Mouse (Mus musculus) heart, embryonic 16.5 days (tissue): ENCODE measurements around the gene Kat14. TPM values are rescaled to one million over a fixed set of nuclear protein-coding genes. Genes with fewer than 3 reads are reported as not detected.

Experiments used
- ATAC-seq: fragments of 200-750 bp; cut with Nextera tagmentation; replicated peaks from 2 replicates; pipeline ENCODE4 v1.8.0; 2017; ENCODE audit warnings: moderate number of reproducible peaks; ENCODE audit not compliant: insufficient read depth, low FRiP score; ENCODE audit errors: extremely low read depth
- H3K27ac ChIP-seq: fragments of 300-500 bp; sonication (generic); 2 replicates; pipeline ENCODE4 v1.5.1; 2014; ENCODE audit warnings: mild to moderate bottlenecking, low read length, control low read depth, moderate library complexity
- H3K27me3 ChIP-seq: fragments of 300-500 bp; sonication (generic); 2 replicates; pipeline ENCODE4 v1.6.1; 2014; ENCODE audit warnings: low read length, mixed read lengths; ENCODE audit not compliant: control insufficient read depth, insufficient read depth
- H3K36me3 ChIP-seq: fragments of 300-500 bp; sonication (generic); 2 replicates; pipeline ENCODE4 v1.6.1; 2014; ENCODE audit not compliant: control insufficient read depth, insufficient read depth
- H3K4me1 ChIP-seq: fragments of 300-500 bp; sonication (generic); 2 replicates; pipeline ENCODE4 v1.6.1; 2014; ENCODE audit warnings: low read length, mixed read lengths; ENCODE audit not compliant: control insufficient read depth, insufficient read depth
- H3K4me2 ChIP-seq: fragments of 300-500 bp; sonication (generic); 2 replicates; pipeline ENCODE4 v1.6.1; 2014; ENCODE audit warnings: low read depth, mild to moderate bottlenecking, control low read depth, low read length
- H3K4me3 ChIP-seq: fragments of 300-500 bp; sonication (generic); 2 replicates; pipeline ENCODE4 v1.5.1; 2014; ENCODE audit warnings: mild to moderate bottlenecking, control low read depth, low read length
- H3K9ac ChIP-seq: fragments of 300-500 bp; sonication (generic); 2 replicates; pipeline ENCODE4 v1.6.1; 2014; ENCODE audit warnings: low read length, control low read depth
- H3K9me3 ChIP-seq: fragments of 300-500 bp; sonication (generic); replicated peaks from 2 replicates; pipeline ENCODE4 v1.6.1; 2016; ENCODE audit warnings: low read length; ENCODE audit not compliant: control insufficient read depth
- WGBS: fragments of 180-500 bp; shearing (Covaris S2); extraction: QIAGEN DNeasy Blood & Tissue Kit; methylation state at CpG from one replicate; pipeline ENCODE4 v1.1.7; 2014; 5-methylcytosine and 5-hydroxymethylcytosine counted together
- polyA plus RNA-seq: library from polyadenylated mRNA; unstranded; fragments of >200 nt; fragmentation: Nextera tagmentation; extraction: Ambion mirVana; gene quantifications from 2 replicates; pipeline ENCODE4 v1.2.1, GENCODE M21; 2015

Gene Kat14
- polyA plus RNA-seq, 1 experiment from 2014 or later = 28.0 TPM

DNA sequence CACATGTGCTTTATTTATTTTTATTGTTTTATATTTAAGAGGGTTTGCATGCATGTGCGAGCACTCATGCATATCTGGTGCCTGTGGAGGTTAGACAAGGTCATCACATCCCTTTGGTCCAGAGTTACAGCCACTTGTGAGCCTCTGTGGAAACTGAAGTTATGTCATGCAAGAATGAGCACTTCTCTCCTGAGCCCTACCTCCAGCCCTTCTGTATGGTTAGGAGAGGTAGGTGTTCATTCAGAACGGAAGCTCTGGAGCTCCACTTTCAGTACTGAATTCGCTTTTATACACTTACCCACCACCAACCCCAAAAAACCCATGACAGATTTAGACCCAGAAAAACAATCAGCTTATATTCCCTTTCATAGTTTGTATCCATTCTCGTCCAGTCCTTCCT lies 2.8 kb downstream of the Kat14 start:
- Histone ChIP-seq H3K4me1 (peaks cover 13% of the 10 kb centered on the region), H3K27ac (no peak overlapping the region), H3K4me3 (no peak overlapping the region), H3K9ac (no peak overlapping the region), H3K36me3 (peaks cover 28% of the 10 kb centered on the region), H3K9me3 (no peaks in the 10 kb centered on the region), H3K27me3 (no peaks in the 10 kb centered on the region), H3K4me2 (no peak overlapping the region)
- ATAC-seq = no peak
- WGBS = 78% methylated on average over 4 of the region's 4 CpGs

DNA sequence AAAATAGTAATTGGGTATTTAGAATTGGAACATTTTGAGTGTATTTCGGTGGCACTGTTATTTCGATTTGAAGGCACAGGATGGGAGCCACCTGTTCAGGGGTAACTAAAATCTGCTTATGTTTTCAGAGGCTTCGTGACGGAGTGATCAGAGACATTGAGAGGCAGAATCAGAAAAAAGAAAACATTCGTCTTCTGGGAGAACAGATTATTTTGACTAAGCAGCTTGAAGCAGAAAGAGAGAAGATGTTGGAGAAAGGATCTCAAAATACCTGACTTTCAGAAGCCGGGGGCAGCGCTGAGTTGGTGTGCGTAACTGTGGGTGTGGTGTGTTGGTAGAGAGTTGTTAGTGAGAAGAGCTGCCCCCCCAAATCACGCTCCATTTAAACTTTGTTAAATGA lies 4.3 kb downstream of the Kat14 start:
- 93% methylated on average over 9 of the region's 9 CpGs for WGBS
- Histone ChIP-seq H3K27ac (no peak overlapping the region), H3K4me1 (peaks cover 13% of the 10 kb centered on the region), H3K9me3 (no peaks in the 10 kb centered on the region), H3K27me3 (no peaks in the 10 kb centered on the region), H3K9ac (no peak overlapping the region), H3K4me2 (no peak overlapping the region), H3K4me3 (no peak overlapping the region), H3K36me3 (peaks cover 40% of the 10 kb centered on the region)
- ATAC-seq = no peak

DNA sequence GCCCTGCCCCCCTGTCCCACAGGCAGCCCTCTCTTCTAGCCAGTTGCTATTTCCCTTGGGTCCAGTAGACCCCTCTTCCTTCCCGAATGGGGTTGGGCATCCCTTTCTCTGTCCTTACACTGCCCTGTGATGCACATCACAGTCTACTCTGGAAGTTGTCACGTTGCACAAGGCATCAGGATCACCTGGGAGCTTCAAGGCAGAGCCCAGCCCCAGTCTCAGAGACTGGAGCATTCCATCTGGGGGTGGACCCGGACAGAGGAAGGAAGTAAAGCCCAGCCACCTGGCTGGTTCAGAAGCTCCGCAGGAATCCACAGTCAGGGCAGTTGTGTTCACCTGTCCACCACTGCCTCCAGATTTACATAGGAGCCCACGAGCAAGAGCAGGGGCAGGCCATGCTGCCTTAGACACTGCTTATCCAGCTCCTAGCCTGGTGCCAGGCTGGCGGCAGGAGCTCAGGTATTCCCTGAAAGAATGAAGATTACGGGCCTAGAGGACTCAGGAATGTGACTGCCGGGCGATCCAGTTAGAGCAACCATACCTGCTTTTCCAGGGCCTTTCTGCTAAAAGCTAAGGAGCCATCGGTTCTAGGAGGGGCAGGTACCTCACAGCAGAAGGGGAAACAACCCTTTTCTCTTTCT lies 6.4 kb downstream of the Kat14 start:
- peaks cover 57% of the 10 kb centered on the region for H3K36me3 ChIP-seq
- peaks cover 12% of the 10 kb centered on the region for H3K4me1 ChIP-seq
- H3K9me3 ChIP-seq = no peaks in the 10 kb centered on the region
- WGBS = 81% methylated on average over 10 of the region's 10 CpGs
- no peak overlapping the region for H3K9ac ChIP-seq
- no peak overlapping the region for H3K4me2 ChIP-seq
- ATAC-seq = no peak
- no peaks in the 10 kb centered on the region for H3K27me3 ChIP-seq
- H3K4me3 ChIP-seq = no peak overlapping the region
- no peak overlapping the region for H3K27ac ChIP-seq

DNA sequence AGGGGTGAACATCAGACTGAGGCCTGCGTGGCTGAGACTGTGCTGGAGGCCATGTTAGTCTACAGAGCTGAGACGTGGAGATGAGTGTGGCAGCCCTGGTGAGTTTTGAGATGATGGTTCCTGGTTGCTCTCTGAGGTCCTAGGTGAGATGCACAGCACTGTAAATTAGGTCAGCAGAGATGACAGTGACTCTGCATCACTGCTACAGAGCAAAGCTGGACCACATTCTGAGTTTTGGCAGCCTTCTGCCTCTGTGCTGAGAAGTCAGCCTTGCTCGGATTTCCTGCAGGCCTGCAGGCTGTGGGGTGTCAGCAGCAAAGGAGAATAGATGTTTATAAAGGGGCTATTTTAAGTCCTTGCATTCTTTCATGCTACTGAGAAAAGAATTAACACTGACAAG lies 12.5 kb downstream of the Kat14 start:
- Histone ChIP-seq H3K4me2 (no peak overlapping the region), H3K4me3 (no peak overlapping the region), H3K27me3 (no peaks in the 10 kb centered on the region), H3K9ac (no peak overlapping the region), H3K36me3 (peaks cover 61% of the 10 kb centered on the region), H3K4me1 (peaks cover 13% of the 10 kb centered on the region), H3K9me3 (no peaks in the 10 kb centered on the region), H3K27ac (peak overlapping the region; percentile 50; the same call in 1 of the 2 replicates)
- ATAC-seq = no peak
- WGBS = 70% methylated on average over 3 of the region's 3 CpGs

DNA sequence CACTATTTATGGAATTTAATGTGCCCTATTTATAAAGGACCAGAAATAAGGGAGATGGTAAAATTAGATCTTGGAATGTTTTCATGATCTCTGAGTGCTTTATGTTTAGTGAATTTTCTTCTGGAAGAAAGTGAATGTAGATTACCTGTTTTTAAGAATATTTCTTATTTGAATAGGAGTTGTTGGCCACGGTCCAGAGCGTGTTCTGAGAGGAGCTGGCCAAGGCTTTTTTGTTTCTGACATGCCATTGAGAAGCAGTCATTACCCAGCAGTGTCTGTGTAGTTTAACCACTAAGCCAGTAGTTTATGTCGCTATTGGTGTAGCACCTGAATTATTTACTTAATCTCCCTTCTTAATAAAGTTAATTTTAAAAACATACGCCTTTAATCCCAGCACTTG lies 13.0 kb downstream of the Kat14 start:
- Histone ChIP-seq H3K27ac (no peak overlapping the region), H3K4me2 (no peak overlapping the region), H3K9me3 (no peaks in the 10 kb centered on the region), H3K27me3 (no peaks in the 10 kb centered on the region), H3K9ac (no peak overlapping the region), H3K4me1 (peaks cover 14% of the 10 kb centered on the region), H3K36me3 (peaks cover 59% of the 10 kb centered on the region), H3K4me3 (no peak overlapping the region)
- ATAC-seq = no peak
- WGBS = 84% methylated on average over 4 of the region's 4 CpGs

DNA sequence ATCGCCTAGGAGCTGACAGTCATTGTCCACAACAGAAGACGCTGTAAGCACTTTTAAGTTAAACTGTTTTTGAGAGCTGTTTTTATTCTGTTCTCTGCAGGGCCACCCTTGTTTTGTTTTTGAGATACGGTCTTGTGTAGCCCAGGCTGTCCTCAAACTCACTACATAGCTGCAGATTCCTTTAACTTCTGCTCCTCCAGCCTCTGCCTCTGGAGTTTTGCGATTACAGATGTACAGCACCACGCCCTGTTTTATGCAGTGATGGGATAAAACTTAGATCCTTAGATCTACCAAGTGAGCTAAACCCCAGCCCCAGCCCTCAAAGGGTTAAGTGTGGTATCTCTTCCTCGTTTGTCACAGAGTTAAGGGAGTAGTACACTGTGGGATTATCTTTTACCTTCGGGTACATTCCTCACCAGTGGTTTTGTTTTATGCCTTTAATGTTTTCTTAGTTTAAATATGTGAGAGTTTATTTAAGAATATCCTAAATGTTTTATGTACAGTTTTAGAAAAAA lies 13.9 kb downstream of the Kat14 start:
- 77% methylated on average over 7 of the region's 7 CpGs for WGBS
- Histone ChIP-seq H3K4me2 (no peak overlapping the region), H3K36me3 (peaks cover 52% of the 10 kb centered on the region), H3K4me3 (no peak overlapping the region), H3K27ac (no peak overlapping the region), H3K4me1 (peaks cover 16% of the 10 kb centered on the region), H3K9me3 (no peaks in the 10 kb centered on the region), H3K9ac (no peak overlapping the region), H3K27me3 (no peaks in the 10 kb centered on the region)
- ATAC-seq = no peak

DNA sequence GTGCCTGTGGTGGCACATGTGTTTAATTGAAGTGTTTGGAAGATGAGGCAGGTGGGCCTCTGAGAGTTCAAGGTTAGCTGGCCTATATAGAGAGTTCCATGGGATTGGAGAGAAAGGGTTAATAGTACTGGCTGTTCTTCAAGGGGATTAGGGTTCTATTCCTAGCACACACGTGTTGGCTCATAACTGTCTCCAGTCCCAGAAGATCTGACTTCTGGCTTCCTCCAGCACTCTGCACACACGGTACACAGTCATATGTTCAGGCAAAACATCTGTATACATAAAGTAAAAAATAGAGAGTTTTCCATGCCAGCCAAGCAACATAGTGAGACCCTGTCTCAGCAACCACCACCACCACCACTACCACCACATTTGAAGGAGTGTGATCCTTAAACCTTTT lies 17.5 kb downstream of the Kat14 start:
- WGBS = 43% methylated on average over 2 of the region's 2 CpGs
- peaks cover 53% of the 10 kb centered on the region for H3K36me3 ChIP-seq
- H3K4me2 ChIP-seq = no peak overlapping the region
- ATAC-seq = 0 out of 2 replicates have a peak, but pooled peaks have one; percentile 25
- no peak overlapping the region for H3K4me3 ChIP-seq
- 0 out of 2 replicates have a peak, but pooled peaks cover 3% of the 10 kb centered on the region for H3K9me3 ChIP-seq
- no peaks in the 10 kb centered on the region for H3K27me3 ChIP-seq
- no peak overlapping the region; the same call in 1 of the 2 replicates for H3K27ac ChIP-seq
- H3K9ac ChIP-seq = no peak overlapping the region
- peaks cover 9% of the 10 kb centered on the region for H3K4me1 ChIP-seq

DNA sequence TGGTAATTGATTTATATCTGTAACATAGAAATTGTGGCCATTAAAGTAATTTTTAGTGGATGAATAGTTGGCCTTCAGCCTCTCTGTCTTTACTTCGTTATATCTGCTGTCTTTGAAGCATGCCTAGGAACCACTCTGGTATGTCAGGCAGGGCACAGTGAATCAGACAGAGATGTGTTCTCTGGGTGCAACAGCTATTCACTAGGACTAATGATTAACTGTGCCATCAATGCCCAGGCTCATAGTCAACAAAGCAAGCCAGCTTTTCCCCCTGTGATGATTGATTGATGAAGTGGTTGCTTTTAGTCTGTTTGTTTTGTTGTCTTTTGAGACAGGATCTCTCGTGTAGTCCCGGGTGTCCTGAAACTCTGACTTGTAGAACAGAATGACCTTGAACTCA lies 19.6 kb downstream of the Kat14 start:
- ATAC-seq = no peak
- H3K9ac ChIP-seq = no peak overlapping the region
- no peak overlapping the region for H3K27ac ChIP-seq
- no peak overlapping the region for H3K4me2 ChIP-seq
- H3K4me1 ChIP-seq = peaks cover 8% of the 10 kb centered on the region
- peaks cover 50% of the 10 kb centered on the region for H3K36me3 ChIP-seq
- 0 out of 2 replicates have a peak, but pooled peaks cover 3% of the 10 kb centered on the region for H3K9me3 ChIP-seq
- 53% methylated on average over 3 of the region's 3 CpGs for WGBS
- no peaks in the 10 kb centered on the region for H3K27me3 ChIP-seq
- no peak overlapping the region for H3K4me3 ChIP-seq

DNA sequence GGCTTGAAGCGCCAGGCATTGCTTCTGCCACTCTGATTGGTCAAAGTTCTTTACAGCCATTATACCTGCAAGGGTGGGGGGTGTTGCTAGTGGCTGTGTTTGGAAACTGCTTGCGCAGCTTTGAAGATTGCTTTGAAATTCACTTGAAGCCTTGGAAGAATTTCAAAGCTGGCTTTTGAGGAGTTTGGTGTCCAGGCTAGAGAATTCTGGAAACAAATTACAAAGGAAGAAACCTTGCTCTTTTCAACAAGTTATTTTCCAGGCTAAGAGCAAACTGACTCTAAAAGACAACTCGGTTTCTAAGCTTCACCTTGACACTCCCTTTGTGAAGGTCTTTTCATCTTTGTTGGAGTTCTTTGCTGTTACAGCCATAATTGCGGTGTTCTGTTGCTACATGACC lies 30.7 kb downstream of the Kat14 start:
- Histone ChIP-seq H3K36me3 (peaks cover 64% of the 10 kb centered on the region), H3K9ac (no peak overlapping the region), H3K27me3 (no peaks in the 10 kb centered on the region), H3K4me2 (no peak overlapping the region), H3K4me1 (no peaks in the 10 kb centered on the region), H3K9me3 (no peaks in the 10 kb centered on the region; the same call in 1 of the 2 replicates), H3K27ac (peak overlapping the region; percentile 29; the same call in 1 of the 2 replicates), H3K4me3 (no peak overlapping the region)
- no peak for ATAC-seq
- WGBS = 90% methylated on average over 4 of the region's 4 CpGs
